Mouse (Mus musculus) layer of hippocampus, adult 9-11 months (tissue): ENCODE data around the gene Rin2.
"Not testable (repeated sequence)": the region's sequence is repeated elsewhere in the genome, so short reads cannot be mapped to it uniquely, and the experiment has no call there.

Source experiments
- DNase-seq: peaks from one replicate; pipeline ENCODE4 v3.0.0; 2022

The Rin2 gene

GRCm38 (mm10) chr2:145684891-145685290 is 9.9 kb downstream of the Rin2 start:
- no peak for DNase-seq

GRCm38 (mm10) chr2:145686017-145686416 is 11.0 kb downstream of the Rin2 start:
- DNase-seq = no peak

DNA sequence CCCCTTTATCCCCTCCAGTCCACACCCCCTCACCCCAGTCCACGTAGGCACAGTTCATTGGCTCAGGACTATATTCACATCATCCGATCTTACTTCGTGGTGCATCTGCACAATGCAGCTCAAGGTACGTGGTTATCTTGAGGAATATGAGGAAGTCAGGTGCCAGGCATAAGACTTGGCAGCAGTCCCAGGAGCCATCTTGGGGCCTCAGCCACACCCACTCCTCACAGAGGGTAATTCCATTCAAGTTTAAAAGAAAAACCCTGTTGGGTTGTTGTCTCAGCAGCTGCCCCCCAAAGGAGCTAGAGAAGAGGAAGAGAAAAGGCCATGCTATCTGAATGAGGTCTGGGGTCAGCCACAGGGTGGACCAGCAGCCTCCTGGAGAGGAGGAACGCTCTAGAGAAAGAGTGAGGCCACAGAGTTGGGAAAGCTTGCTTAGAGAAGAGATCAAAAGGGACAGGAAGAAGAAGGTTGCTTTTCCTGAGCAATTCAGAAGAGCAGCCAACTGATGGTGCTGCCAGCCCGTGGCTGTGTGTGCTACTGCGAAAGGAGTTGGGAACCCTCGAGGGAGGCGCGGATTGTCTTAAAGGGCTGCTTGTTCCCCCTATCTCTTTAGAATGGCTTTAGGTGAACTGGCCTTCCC is 16.5 kb downstream of the Rin2 start:
- no peak for DNase-seq

- no peak for DNase-seq
Observed at GRCm38 (mm10) chr2:145697160-145697559, 22.1 kb downstream of the Rin2 start.

- DNase-seq = peak; percentile 54
Observed at GRCm38 (mm10) chr2:145699414-145700071, 24.5 kb downstream of the Rin2 start.

- DNase-seq = no peak
Observed at GRCm38 (mm10) chr2:145700237-145700985, 25.4 kb downstream of the Rin2 start.

GRCm38 (mm10) chr2:145701605-145702335 is 26.8 kb downstream of the Rin2 start:
- no peak for DNase-seq

- no peak for DNase-seq
Observed at GRCm38 (mm10) chr2:145704738-145705137, 29.7 kb downstream of the Rin2 start.

GRCm38 (mm10) chr2:145709727-145710389 is 34.8 kb downstream of the Rin2 start:
- DNase-seq = no peak

- DNase-seq = no peak
Observed at GRCm38 (mm10) chr2:145711512-145711911, 36.5 kb downstream of the Rin2 start.

- DNase-seq = no peak
Observed at GRCm38 (mm10) chr2:145712026-145712425, 37.0 kb downstream of the Rin2 start.

- no peak for DNase-seq
Observed at GRCm38 (mm10) chr2:145717539-145717938, 42.5 kb downstream of the Rin2 start.

GRCm38 (mm10) chr2:145718624-145719183 is 43.7 kb downstream of the Rin2 start:
- no peak for DNase-seq

DNA sequence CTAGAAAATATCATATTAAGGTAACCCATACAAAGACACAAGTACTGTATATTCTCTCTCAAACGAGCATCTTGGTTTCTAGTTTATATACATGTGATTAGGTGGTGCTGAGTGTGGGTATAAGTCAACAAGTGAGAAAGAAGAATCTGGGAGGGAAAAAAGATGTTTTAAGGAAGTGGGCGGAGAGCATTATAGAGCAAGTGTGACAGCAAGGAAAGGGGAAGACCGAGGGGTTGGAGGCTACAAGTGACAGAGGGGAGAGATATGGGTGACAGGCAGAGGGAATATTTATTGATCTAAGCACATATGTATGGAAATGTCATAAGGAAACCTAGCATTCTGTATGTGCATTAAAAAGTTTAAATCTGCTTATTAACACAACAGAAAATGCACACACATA is 45.1 kb downstream of the Rin2 start:
- no peak for DNase-seq

- DNase-seq = no peak
Observed at GRCm38 (mm10) chr2:145720743-145721142, 45.7 kb downstream of the Rin2 start.

DNA sequence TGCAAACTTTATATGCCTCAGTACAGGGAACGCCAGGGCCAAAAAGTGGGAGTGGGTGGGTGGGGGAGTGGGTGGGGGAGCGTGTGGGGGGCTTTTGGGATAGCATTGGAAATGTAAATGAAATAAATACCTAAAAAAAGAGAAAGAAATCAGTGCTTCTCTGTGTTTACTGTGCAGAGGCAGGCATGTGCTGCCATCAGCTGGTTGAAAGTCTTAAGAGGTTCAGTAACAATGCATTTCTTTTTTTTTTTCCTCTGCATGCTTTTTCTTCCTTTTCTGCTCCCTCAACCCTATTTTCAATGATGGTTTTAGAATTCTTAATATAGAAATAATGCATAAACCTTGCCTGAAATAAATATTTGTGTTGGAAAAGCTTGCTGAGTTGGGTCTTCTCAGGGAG is 47.3 kb downstream of the Rin2 start:
- not testable (repeated sequence) for DNase-seq

- DNase-seq = peak; percentile 24
Observed at GRCm38 (mm10) chr2:145724288-145724687, 49.3 kb downstream of the Rin2 start.

DNA sequence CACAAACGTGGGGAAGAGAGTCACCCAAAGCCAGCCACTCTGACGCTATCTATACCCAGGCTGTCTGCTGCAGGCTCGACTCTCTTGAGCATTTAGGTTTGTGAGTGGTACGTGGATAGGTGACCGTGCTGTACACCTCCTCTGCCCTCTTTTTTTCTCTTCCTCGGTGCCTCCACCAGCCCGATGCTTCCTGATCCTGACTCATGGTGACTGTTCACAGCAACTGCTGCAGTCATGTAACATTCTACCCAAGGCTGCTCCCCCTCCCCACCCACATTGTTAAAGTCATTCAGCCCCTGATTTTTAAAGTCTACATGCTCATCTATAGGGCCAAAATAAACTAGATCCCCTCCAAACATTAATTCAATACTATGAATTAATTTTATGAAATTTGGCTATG is 54.4 kb downstream of the Rin2 start:
- DNase-seq = no peak

DNA sequence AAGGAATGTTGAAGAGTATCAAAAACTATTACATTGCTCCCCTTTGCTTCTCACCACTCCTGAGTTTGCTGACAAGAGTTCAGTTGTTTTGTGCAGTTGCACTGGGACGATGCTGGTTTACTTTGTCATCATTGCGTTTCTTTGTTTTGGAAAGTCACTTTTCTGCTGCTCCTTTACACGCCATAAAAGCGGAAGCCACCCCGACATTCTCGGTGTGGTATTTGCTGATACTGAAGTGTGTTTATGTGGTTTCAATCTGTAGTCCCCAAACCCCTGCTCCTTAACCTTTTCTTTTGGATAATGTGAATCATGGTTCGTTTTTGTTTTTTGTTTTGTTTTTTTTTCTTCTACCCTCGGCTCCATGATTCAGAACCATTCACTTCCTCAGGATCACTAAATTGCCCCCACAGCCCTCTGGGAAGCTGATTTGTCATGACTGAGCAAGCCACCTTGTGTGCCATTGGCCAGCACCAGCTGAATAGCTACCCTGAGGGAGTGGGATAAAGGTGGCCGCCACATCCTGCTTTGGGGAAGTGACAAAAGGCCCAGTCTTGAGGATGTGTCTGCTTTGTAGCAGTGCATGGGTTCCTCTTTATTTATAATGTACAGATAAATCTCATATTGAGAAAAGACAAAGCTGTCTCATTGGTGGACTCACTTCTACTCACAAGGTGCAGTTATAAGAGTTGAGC is 55.3 kb downstream of the Rin2 start:
- no peak for DNase-seq

DNA sequence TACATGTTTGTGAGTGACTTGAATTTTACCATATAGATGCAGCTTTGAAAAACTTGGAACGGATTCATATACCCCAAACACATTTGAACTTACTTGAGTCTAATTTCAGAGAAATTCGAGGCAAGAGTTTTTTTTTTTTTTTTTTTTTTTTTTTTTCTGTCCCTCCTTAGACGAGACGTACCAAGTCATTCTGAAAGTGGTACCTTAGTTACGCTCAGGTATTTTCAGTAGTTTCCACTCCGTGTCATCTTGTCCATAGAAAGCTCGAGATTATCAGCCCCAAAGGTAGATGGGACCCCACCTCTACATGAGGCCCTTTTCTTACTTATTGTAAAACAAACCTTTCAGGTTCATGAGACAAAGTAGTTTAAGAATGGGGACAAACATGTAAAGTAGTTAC is 55.9 kb downstream of the Rin2 start:
- no peak for DNase-seq

GRCm38 (mm10) chr2:145735079-145735478 is 60.1 kb downstream of the Rin2 start:
- no peak for DNase-seq

DNA sequence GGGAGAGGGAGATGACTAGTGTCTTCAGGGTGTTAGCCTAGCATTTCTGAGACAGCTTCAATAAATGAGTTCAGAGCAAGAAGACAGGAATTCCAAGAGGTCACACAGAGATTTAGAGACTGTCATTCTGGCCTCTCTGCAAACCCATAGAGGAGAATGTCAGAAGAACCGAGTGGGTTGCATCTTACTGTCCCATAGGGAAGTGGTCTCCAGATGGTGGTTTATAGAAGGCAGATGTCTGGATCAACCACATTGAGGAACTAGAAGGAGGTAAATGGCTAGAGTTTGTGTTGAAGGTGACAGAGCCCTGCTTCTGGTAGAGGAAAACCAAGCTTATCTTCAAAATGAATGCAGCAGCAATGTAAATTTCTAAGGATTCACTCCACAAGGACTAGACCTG is 61.5 kb downstream of the Rin2 start:
- no peak for DNase-seq
